Mouse (Mus musculus): ENCODE data around the gene Gm45062.

DNA sequence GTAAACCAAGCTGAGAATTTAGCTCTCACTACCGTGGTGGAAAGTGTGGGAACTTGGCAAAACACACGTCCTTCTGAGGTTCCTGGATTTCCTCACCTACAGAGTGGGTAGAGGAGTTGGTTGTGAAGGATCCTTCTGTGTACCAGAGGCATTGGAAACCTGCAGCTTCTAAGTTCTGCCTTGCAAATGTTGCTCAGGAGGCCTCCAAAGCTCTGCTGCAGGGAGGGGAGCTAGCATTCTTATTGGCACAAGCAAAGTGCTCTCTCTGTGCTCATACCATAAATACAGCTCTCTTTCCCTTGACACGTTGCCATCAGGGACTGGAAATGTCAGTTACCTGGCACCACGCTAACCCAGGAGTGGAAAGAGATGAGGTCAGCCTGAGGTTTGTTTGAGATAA, 379.6 kb downstream of the Gm45062 start:
- no peak for TF ChIP-seq POLR2A (IDR thresholded peaks at IDR 0.05; ENCODE audit: low read depth, low read length)
- no peak for TF ChIP-seq CTCF (IDR thresholded peaks at IDR 0.05; ENCODE audit: extremely low read depth, insufficient read depth, insufficient read length, insufficient replicate concordance)

Measured in spleen, adult 2 months (tissue).